In genomic region chr5:131371341-131372134, GRCm38 (mm10) we compare ENCODE assay signal across 12 mouse cellular contexts.
A peak's percentile ranks its signal among the peaks of the same experiment; 100 is the strongest.
DNase-seq lines count a peak whose midpoint lies in the region; ATAC-seq lines count a peak whose summit lies in the region.
"Had no signal": no experiment of that assay in that cellular context is flagged by ENCODE, and none has a peak within 500 bp of the region (broad histone marks: within the 10 kb centered on the region; RNA-seq: fewer than 3 reads in every experiment).

No protein-coding gene starts in this region.

- H3K9me3 ChIP-seq in limb, embryonic 13.5 days = no peaks in the 10 kb centered on the region
- no peaks in the 10 kb centered on the region for H3K9me3 ChIP-seq in stomach, embryonic 16.5 days (replicated peaks; ENCODE audit: control insufficient read depth, low read length)
- H3K9me3 ChIP-seq in neural tube, embryonic 15.5 days (replicated peaks) = no peaks in the 10 kb centered on the region
- H3K9me3 ChIP-seq: intestine, embryonic 15.5 days had no signal

- H3K4me1 ChIP-seq in limb, embryonic 13.5 days = peaks cover 7% of the 10 kb centered on the region
- no peaks in the 10 kb centered on the region for H3K4me1 ChIP-seq in stomach, embryonic 16.5 days (ENCODE audit: control insufficient read depth, insufficient read depth, low read length)
- no peaks in the 10 kb centered on the region for H3K4me1 ChIP-seq in neural tube, embryonic 15.5 days
- H3K4me1 ChIP-seq: intestine, embryonic 15.5 days; megakaryocyte, embryonic 14.5 days had no signal

- peak; percentile 28 for DNase-seq in gastrocnemius, adult 18-20 months (ENCODE audit: low spot score)
- no peak for DNase-seq in gastrocnemius, postnatal 36 days
- DNase-seq in testis, postnatal 10 days (ENCODE audit: low spot score) = peak; percentile 14
- no peak for DNase-seq in testis, postnatal 14 days (ENCODE audit: low spot score)
- DNase-seq: cerebellum, adult 8-10 months; thymus, postnatal 25 days had no signal

- intact Hi-C loops in gastrocnemius, postnatal 36 days (cut with DNase I) = no loop called here

- no peaks in the 10 kb centered on the region for H3K27me3 ChIP-seq in limb, embryonic 13.5 days
- no peaks in the 10 kb centered on the region for H3K27me3 ChIP-seq in stomach, embryonic 16.5 days (ENCODE audit: control insufficient read depth, insufficient read depth, low read length)
- H3K27me3 ChIP-seq in neural tube, embryonic 15.5 days (replicated peaks) = no peaks in the 10 kb centered on the region
- H3K27me3 ChIP-seq: intestine, embryonic 15.5 days; megakaryocyte, embryonic 14.5 days had no signal

- WGBS in limb, embryonic 13.5 days = 41% methylated on average over 4 of the region's 4 CpGs
- WGBS in stomach, embryonic 16.5 days = 59% methylated on average over 4 of the region's 4 CpGs
- 86% methylated on average over 4 of the region's 4 CpGs for WGBS in neural tube, embryonic 15.5 days

- H3K27ac ChIP-seq in limb, embryonic 13.5 days = peak overlapping the region; percentile 22; the same call in 1 of the 2 replicates
- 0 out of 2 replicates have a peak overlapping the region, but pooled peaks have one; percentile 19 for H3K27ac ChIP-seq in stomach, embryonic 16.5 days (ENCODE audit: low read length)
- no peak overlapping the region for H3K27ac ChIP-seq in neural tube, embryonic 15.5 days (replicated peaks)
- H3K27ac ChIP-seq: intestine, embryonic 15.5 days had no signal

- H3K4me3 ChIP-seq in limb, embryonic 13.5 days = no peak overlapping the region
- H3K4me3 ChIP-seq in stomach, embryonic 16.5 days (replicated peaks; ENCODE audit: low read length) = no peak overlapping the region
- no peak overlapping the region for H3K4me3 ChIP-seq in neural tube, embryonic 15.5 days (replicated peaks)
- H3K4me3 ChIP-seq: intestine, embryonic 15.5 days; megakaryocyte, embryonic 14.5 days had no signal

- no peak for ATAC-seq in limb, embryonic 13.5 days (ENCODE audit: low FRiP score, low read depth)
- no peak for ATAC-seq in stomach, embryonic 16.5 days (ENCODE audit: insufficient read depth, low FRiP score)
- no peak for ATAC-seq in megakaryocyte progenitor cell, adult 5-6 weeks (replicated peaks; ENCODE audit: poor library complexity)
- ATAC-seq in neural tube, embryonic 15.5 days (ENCODE audit: low FRiP score) = no peak
- ATAC-seq: intestine, embryonic 15.5 days had no signal

- no peak overlapping the region for H3K4me2 ChIP-seq in limb, embryonic 13.5 days (replicated peaks)
- no peak overlapping the region for H3K4me2 ChIP-seq in stomach, embryonic 16.5 days (ENCODE audit: low read depth, low read length)
- H3K4me2 ChIP-seq in neural tube, embryonic 15.5 days = no peak overlapping the region
- H3K4me2 ChIP-seq: intestine, embryonic 15.5 days had no signal

- no peaks in the 10 kb centered on the region for H3K36me3 ChIP-seq in limb, embryonic 13.5 days
- no peaks in the 10 kb centered on the region for H3K36me3 ChIP-seq in stomach, embryonic 16.5 days (ENCODE audit: control insufficient read depth, insufficient read depth, low read length)
- no peaks in the 10 kb centered on the region for H3K36me3 ChIP-seq in neural tube, embryonic 15.5 days
- H3K36me3 ChIP-seq: intestine, embryonic 15.5 days had no signal

- H3K9ac ChIP-seq in limb, embryonic 13.5 days = no peak overlapping the region
- no peak overlapping the region for H3K9ac ChIP-seq in stomach, embryonic 16.5 days (ENCODE audit: low read length)
- no peak overlapping the region for H3K9ac ChIP-seq in neural tube, embryonic 15.5 days (replicated peaks)
- H3K9ac ChIP-seq: intestine, embryonic 15.5 days had no signal

Comparison
In these comparisons a context has a peak if more than half of its experiments do, and no peak if none do; other contexts are left out.
1. DNase-seq: peak in gastrocnemius, adult 18-20 months (single experiment) and testis, postnatal 10 days (single experiment); none in gastrocnemius, postnatal 36 days (0 of 2) and testis, postnatal 14 days (single experiment).